Mouse (Mus musculus): ENCODE measurements around the gene Baz1b. TPM values are rescaled to one million over a fixed set of nuclear protein-coding genes. Genes with fewer than 3 reads are reported as not detected.

Gene Baz1b
- total RNA-seq, 2 experiments from 2014 or later, result 24.1 to 24.8 TPM

DNA sequence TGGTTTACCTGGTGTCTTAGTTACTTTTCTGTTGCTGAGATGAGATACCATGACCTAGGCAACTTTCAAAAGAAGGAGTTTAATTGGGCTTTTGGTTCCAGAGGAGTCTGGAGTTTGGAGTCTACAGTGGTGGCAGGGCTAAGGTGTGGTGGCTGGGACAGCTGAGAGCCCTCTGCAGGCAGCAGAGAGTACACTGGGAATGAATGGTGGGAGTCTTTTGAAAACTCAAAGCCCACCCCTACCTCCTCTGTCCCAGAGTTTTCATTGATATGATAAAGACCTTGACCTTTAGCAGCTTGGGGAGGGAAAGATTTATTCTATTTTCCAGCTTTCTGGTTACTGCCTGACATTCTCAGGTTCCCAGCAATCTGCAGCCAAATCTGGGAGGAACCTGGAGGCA, 12.0 kb upstream of the Baz1b start:
- intact Hi-C loops (cut with DNase I; ENCODE audit: low total_unique reads), result no loop called here
- no peak for DNase-seq

DNA sequence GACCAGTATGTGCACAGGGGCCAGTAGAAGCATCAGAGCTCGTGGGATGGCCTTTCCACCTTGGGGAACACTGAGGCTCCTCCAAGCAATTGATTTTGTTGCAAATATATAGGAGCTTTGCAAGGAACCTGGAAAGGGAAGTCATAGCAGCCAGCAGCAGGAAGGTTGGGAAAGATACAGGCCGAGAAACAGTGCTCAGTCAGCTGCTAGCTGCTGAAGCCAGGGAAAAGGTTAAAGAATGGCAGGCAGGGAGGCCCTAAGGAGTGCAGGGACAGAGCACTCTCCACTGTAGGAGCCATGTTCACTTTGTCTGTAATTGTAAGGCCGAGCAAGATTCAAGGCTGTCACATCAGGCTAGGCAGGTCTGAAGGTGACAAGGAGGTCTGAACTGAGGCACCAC, 8.5 kb upstream of the Baz1b start:
- intact Hi-C loops (cut with DNase I; ENCODE audit: low total_unique reads), result no loop called here
- DNase-seq, result no peak

DNA sequence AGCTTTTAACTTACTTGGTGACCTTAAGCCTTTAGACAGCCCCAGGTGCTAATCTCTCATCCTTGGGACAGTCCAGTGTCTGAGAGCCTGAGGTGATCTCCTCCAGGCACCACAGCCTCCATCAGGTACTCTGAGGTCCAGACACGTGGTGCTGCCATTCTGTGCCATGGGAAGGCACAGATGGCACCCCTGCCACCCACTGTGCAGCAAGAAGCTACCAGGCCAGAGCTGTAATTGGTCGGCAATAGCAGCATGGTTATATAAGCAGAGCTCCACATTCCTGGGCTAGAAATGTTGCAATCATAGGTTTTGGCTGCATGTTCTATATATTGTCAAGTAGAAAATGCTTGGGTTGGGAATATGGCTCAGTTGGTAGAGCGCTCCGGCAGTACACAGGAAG, 8.1 kb upstream of the Baz1b start:
- intact Hi-C loops (cut with DNase I; ENCODE audit: low total_unique reads), result no loop called here
- no peak for DNase-seq

DNA sequence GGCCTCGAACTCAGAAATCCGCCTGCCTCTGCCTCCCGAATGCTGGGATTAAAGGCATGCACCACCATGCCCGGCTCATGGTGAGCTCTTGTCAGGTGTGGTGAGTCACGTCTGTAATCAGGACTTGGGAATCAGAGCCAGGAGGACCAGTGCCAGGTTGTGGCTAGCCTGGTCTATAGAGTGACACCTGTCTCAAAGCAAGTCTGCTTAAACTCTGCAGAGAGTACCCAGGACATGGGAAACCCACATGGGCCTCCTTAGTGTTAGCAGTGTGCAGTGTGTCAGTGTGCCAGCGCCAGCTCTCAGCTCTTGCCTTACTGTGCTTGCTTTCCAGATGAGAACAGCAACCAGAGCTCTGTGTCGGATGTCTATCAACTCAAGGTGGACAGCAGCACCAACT, 7.4 kb upstream of the Baz1b start:
- intact Hi-C loops (cut with DNase I; ENCODE audit: low total_unique reads), result loop anchor here (10.0 kb wide), 1 partner anchor 165 kb away; no protein-coding TSS in a partner anchor
- no peak for DNase-seq

DNA sequence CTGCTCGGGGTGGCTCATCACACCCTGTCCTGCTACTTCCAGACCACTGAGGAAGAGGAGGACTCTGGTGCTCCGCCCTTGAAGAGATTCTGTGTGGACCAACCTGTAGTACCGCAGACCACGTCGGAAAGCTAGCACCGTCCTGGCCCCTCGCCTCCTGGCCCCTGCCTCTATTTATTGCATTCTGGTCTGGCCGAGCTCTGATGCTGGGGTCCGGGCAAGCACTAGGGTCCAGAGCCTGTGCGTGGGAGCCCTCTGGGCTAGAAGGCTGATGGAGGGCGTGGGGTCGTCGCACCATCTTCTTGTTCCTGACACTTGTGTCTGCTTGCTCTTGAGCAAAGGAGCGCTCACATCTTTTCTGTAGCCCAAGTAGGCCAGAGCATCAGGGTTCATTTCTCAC, 6.3 kb upstream of the Baz1b start:
- intact Hi-C loops (cut with DNase I; ENCODE audit: low total_unique reads), result loop anchor here (10.0 kb wide), 1 partner anchor 166 kb away; no protein-coding TSS in a partner anchor
- DNase-seq, result no peak

GRCm38 (mm10) chr5:135181776-135182175, 5.3 kb upstream of the Baz1b start:
- intact Hi-C loops (cut with DNase I; ENCODE audit: low total_unique reads), result loop anchor here (10.0 kb wide), 1 partner anchor 167 kb away; no protein-coding TSS in a partner anchor
- DNase-seq, result no peak

- intact Hi-C loops (cut with DNase I; ENCODE audit: low total_unique reads), result loop anchor here (10.0 kb wide), 1 partner anchor 168 kb away; no protein-coding TSS in a partner anchor
- no peak for DNase-seq
Observed at GRCm38 (mm10) chr5:135183131-135183861, 3.8 kb upstream of the Baz1b start.

GRCm38 (mm10) chr5:135185016-135185415, 2.0 kb upstream of the Baz1b start:
- intact Hi-C loops (cut with DNase I; ENCODE audit: low total_unique reads), result loop anchor here (10.0 kb wide), 1 partner anchor 170 kb away; no protein-coding TSS in a partner anchor
- no peak for DNase-seq

DNA sequence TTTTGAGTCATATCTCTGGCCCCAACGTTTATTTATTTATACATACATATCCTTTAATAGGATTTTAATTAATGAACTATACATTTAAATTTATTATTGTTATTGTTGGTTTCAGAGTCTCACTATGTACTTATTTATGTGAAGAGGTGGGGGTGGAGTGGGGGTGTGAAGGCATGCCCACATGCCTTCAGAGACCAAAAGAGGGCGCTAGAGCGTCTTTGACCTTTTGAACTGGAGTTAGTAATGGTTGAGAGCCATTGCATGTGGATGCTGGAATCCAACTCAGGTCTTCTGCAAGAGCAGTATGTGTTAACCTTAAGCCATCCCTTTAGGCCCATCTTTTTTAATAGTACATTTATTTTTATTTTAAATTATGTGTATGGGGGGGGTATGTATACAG, 1.5 kb upstream of the Baz1b start:
- intact Hi-C loops (cut with DNase I; ENCODE audit: low total_unique reads), result loop anchor here (10.0 kb wide), 1 partner anchor 171 kb away; no protein-coding TSS in a partner anchor
- DNase-seq, result no peak

- intact Hi-C loops (cut with DNase I; ENCODE audit: low total_unique reads), result loop anchor here (10.0 kb wide), 1 partner anchor 171 kb away; no protein-coding TSS in a partner anchor
- DNase-seq, result no peak
Observed at GRCm38 (mm10) chr5:135186231-135186620, 838 bp upstream of the Baz1b start.

- peak; percentile 36 for DNase-seq
- intact Hi-C loops (cut with DNase I; ENCODE audit: low total_unique reads), result loop anchor here (10.0 kb wide), 1 partner anchor 173 kb away; no protein-coding TSS in a partner anchor
Observed at GRCm38 (mm10) chr5:135187349-135188213, 517 bp downstream of the Baz1b start.

- DNase-seq, result no peak
- intact Hi-C loops (cut with DNase I; ENCODE audit: low total_unique reads), result loop anchor here (10.0 kb wide), 1 partner anchor 173 kb away; no protein-coding TSS in a partner anchor
Observed at GRCm38 (mm10) chr5:135188214-135188554, 1.1 kb downstream of the Baz1b start.

DNA sequence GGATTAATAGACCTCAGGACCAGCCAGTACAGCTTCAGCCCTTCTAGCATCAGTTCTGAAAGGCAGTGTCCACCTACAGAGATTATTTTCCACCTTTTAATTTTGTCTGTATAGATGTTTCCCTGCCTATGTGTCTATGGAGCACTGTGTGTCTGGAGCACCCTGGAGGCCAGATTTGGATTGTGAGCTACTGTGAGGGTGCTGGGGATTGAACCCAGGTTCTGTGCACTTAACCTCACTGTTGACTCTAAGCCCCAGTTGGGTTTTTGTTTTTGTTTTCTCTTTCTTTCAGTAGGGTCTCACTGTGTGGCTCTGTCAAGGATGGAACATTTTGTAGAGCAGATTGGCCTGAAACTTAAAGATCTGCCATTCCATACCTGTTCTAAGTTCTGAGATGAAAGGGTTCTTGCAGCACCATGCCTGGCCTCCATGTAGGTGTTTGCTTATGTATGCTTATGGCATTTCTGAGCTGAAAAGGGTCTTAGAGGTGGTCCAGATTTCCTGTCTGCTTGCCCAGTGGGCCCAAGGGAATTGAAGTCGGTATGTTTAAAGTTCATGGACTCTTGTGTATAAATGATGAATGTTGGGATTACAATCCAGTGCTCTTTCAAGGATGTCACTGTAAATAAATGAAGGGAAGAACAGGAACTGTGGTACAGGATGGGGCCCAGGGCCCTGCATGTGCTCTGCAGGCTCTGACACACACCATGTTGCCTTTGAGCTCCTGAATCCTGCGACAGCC, 2.4 kb downstream of the Baz1b start:
- no peak for DNase-seq
- intact Hi-C loops (cut with DNase I; ENCODE audit: low total_unique reads), result loop anchor here (5.0 to 10.0 kb wide), 2 partner anchors 72 to 175 kb away; no protein-coding TSS in a partner anchor

DNA sequence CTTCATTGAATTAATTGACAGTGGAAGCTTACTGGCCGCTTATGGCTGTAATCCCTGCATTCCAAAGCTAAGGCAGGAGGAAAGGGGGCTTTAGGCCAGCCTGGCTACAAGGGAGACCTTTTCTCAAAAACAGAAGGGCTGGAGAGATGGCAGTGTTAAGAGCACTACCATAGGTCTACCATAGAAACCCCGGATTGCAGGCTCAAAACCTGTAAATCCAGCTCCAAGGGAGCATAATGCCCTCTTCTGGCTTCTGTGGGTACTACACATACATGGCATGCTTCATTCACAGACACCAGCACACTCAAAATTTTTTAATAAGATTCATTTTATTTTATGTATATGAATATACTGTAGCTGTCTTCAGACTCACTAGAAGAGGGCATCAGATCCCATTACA, 4.6 kb downstream of the Baz1b start:
- DNase-seq, result peak; percentile 43
- intact Hi-C loops (cut with DNase I; ENCODE audit: low total_unique reads), result loop anchor here (5.0 kb wide), 1 partner anchor 74 kb away; no protein-coding TSS in a partner anchor

DNA sequence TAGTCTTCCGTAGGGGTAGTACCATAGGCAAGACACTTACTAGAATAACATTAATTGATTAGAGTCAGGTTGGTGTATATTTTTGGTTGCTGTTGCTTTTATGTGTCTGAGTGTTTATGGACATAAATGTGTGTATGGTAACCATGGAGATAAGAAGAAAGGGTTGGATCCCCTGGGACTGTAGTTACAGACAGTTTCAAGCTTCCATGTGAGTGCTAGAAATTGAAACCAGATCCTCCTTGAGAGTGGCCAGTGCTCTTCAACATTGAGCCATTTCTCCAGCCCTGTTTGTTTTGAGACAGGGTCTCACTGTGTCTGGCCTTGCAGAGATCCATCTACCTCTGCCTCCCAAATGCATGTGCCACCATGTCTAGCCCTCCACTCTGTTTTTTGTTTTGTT, 5.4 kb downstream of the Baz1b start:
- intact Hi-C loops (cut with DNase I; ENCODE audit: low total_unique reads), result loop anchor here (5.0 kb wide), 1 partner anchor 75 kb away; no protein-coding TSS in a partner anchor

GRCm38 (mm10) chr5:135196367-135196766, 9.3 kb downstream of the Baz1b start:
- DNase-seq, result no peak
- intact Hi-C loops (cut with DNase I; ENCODE audit: low total_unique reads), result no loop called here

More for the DNA sequence above, 5.4 kb downstream of the Baz1b start:
- no peak for DNase-seq

- intact Hi-C loops (cut with DNase I; ENCODE audit: low total_unique reads), result no loop called here
- DNase-seq, result no peak
Observed at GRCm38 (mm10) chr5:135202763-135203162, 15.7 kb downstream of the Baz1b start.

DNA sequence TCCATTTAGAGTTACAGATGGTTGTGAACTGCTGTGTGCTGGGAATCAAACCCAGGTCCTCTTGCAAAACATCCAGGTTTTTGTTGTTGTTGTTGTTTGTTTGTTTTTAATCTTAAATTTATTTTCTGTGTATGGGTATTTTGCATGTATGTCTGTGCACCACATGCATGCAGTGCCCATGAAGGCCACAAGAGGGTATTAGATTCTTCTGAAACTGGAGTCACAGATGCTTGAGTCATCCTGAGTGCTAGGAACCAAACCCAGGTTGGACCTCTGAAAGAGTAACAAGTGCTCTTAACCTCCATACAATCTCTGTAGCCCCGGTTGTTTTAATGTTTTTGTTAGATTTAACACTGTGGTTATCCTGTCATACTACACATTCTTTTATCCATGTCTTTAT, 21.1 kb downstream of the Baz1b start:
- intact Hi-C loops (cut with DNase I; ENCODE audit: low total_unique reads), result no loop called here
- DNase-seq, result no peak

GRCm38 (mm10) chr5:135216871-135217270, 29.8 kb downstream of the Baz1b start:
- no peak for DNase-seq
- intact Hi-C loops (cut with DNase I; ENCODE audit: low total_unique reads), result no loop called here

Data from gastrocnemius, postnatal 14 days (tissue).